Mouse (Mus musculus): ENCODE results near the gene Mia3. TPM values are rescaled to one million over a fixed set of nuclear protein-coding genes. Genes with fewer than 3 reads are reported as not detected.

Mia3 gene
- total and polyA plus RNA-seq, 3 experiments: 51.2 to 95.3 (median 80.9) TPM

DNA sequence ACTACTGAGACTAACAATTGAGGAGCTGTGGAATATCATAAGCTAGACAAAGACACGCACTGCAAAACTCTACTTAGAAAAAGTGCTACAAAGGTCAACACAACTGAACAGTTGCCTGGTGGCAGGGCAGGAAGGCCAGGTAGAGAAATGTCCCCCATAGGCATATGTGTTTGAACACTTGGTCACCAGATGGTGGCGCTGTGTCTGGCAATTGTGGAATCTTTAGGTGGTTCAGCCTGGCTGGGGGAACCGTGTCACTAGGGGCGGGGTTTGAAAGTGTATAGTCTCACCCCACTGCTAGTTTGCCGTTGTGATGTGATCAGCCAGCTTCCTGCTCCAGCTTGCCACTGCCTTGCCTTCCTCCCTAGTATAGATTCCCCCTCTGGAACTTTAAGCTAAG lies 5.4 kb upstream of the Mia3 start:
- Histone ChIP-seq H3K27ac (ENCODE audit: insufficient read depth, low read depth) (no peak overlapping the region), H3K9ac (ENCODE audit: insufficient read depth, low read depth) (no peak overlapping the region), H3K4me2 (ENCODE audit: insufficient read depth, low read depth, poor library complexity, severe bottlenecking) (no peak overlapping the region), H3K4me1 (ENCODE audit: control insufficient read depth in 1 of 2, insufficient read depth in 2 of 2) (peaks cover 3 to 7% of the 10 kb centered on the region in 2 experiments; a peak in 3 of 4 replicates), H3K4me3 (replicated peaks in 1 of 3; ENCODE audit: low read depth in 2 of 3, low read length in 2 of 3, poor library complexity in 1 of 3) (no peak overlapping the region), H3K27me3 (replicated peaks) (no peaks in the 10 kb centered on the region), H3K79me2 (replicated peaks; ENCODE audit: control insufficient read depth, extremely low read depth, insufficient read depth, poor library complexity, severe bottlenecking) (no peaks in the 10 kb centered on the region), H3K9me3 (replicated peaks; ENCODE audit: low read length) (peaks cover 5% of the 10 kb centered on the region), H3K36me3 (replicated peaks in 1 of 2; ENCODE audit: control insufficient read depth in 1 of 2, insufficient read depth in 1 of 2, low read length in 1 of 2) (no peaks in the 10 kb centered on the region)
- dilution Hi-C loops (cut with MboI; ENCODE audit: extremely low pct_ligation_motif_present, extremely low pct_unique_long_range_greater_than_20kb, low sequenced_read_pairs): no loop called here
- TF ChIP-seq CTCF (conservative IDR thresholded peaks at IDR 0.05 in 1 of 2, IDR thresholded peaks at IDR 0.05 in 1 of 2; ENCODE audit: low read depth in 2 of 2, low read length in 2 of 2): peak in 1 of 2 experiments; percentile 11; a peak in 1 of 4 replicates
- TF ChIP-seq TCF12 (IDR thresholded peaks at IDR 0.05; ENCODE audit: low read depth, low read length): no peak
- in situ Hi-C loops (cut with MboI; ENCODE audit: low pct_ligation_motif_present, low pct_unique_long_range_greater_than_20kb, low sequenced_read_pairs): no loop called here
- DNase-seq (ENCODE audit: extremely low read depth): no peak

GRCm38 (mm10) chr1:183368601-183369400 lies 552 bp downstream of the Mia3 start:
- H3K36me3 ChIP-seq (replicated peaks in 1 of 2; ENCODE audit: control insufficient read depth in 1 of 2, insufficient read depth in 1 of 2, low read length in 1 of 2): peaks cover 13 to 31% of the 10 kb centered on the region in 2 experiments
- dilution Hi-C loops (cut with MboI; ENCODE audit: extremely low pct_ligation_motif_present, extremely low pct_unique_long_range_greater_than_20kb, low sequenced_read_pairs): no loop called here
- H3K9ac ChIP-seq (ENCODE audit: insufficient read depth, low read depth): peak overlapping the region; percentile 61
- H3K4me3 ChIP-seq (replicated peaks in 1 of 3; ENCODE audit: low read depth in 2 of 3, low read length in 2 of 3, poor library complexity in 1 of 3): peak overlapping the region; percentile 76 to 96 (median 86)
- in situ Hi-C loops (cut with MboI; ENCODE audit: low pct_ligation_motif_present, low pct_unique_long_range_greater_than_20kb, low sequenced_read_pairs): no loop called here
- H3K27me3 ChIP-seq (replicated peaks): no peaks in the 10 kb centered on the region
- no peak overlapping the region for H3K27ac ChIP-seq (ENCODE audit: insufficient read depth, low read depth)
- H3K9me3 ChIP-seq (replicated peaks; ENCODE audit: low read length): no peaks in the 10 kb centered on the region
- DNase-seq (ENCODE audit: extremely low read depth): no peak
- peak overlapping the region; percentile 85 for H3K4me2 ChIP-seq (ENCODE audit: insufficient read depth, low read depth, poor library complexity, severe bottlenecking)
- peaks cover 7% of the 10 kb centered on the region; the same call in 1 of the 2 replicates for H3K79me2 ChIP-seq (replicated peaks; ENCODE audit: control insufficient read depth, extremely low read depth, insufficient read depth, poor library complexity, severe bottlenecking)
- peak; percentile 43 for TF ChIP-seq NRF1 (IDR thresholded peaks at IDR 0.05; ENCODE audit: low read depth, low read length)
- no peak for TF ChIP-seq ELF1 (IDR thresholded peaks at IDR 0.05; ENCODE audit: low read depth, low read length)
- peaks cover 8 to 21% of the 10 kb centered on the region in 2 experiments for H3K4me1 ChIP-seq (ENCODE audit: control insufficient read depth in 1 of 2, insufficient read depth in 2 of 2)

DNA sequence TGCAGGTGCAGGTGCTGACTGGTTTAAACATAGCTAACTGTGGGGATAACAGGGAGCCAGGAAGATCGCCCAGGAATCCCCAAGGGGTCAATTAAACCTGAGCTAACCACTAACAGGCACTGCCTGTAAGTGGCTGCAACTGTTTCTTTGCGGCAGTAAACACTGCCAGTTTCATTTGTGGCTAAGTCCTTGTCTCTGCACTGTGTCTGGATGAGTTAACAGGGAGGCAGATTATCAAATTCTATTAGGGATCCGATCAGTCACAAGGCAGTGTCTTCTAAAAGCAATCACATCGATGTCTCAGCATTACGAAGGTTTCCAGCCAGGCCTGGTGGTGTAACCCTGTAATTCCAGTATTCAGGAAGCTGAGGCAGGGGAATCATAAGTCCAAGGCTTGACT lies 3.0 kb downstream of the Mia3 start:
- Histone ChIP-seq H3K27me3 (replicated peaks) (no peaks in the 10 kb centered on the region), H3K4me3 (replicated peaks in 1 of 3; ENCODE audit: low read depth in 2 of 3, low read length in 2 of 3, poor library complexity in 1 of 3) (no peak overlapping the region), H3K9me3 (replicated peaks; ENCODE audit: low read length) (no peaks in the 10 kb centered on the region), H3K36me3 (replicated peaks in 1 of 2; ENCODE audit: control insufficient read depth in 1 of 2, insufficient read depth in 1 of 2, low read length in 1 of 2) (peaks cover 24 to 52% of the 10 kb centered on the region in 2 experiments), H3K27ac (ENCODE audit: insufficient read depth, low read depth) (no peak overlapping the region), H3K9ac (ENCODE audit: insufficient read depth, low read depth) (no peak overlapping the region), H3K79me2 (replicated peaks; ENCODE audit: control insufficient read depth, extremely low read depth, insufficient read depth, poor library complexity, severe bottlenecking) (peaks cover 7% of the 10 kb centered on the region; the same call in 1 of the 2 replicates), H3K4me1 (ENCODE audit: control insufficient read depth in 1 of 2, insufficient read depth in 2 of 2) (peaks cover 8 to 21% of the 10 kb centered on the region in 2 experiments), H3K4me2 (ENCODE audit: insufficient read depth, low read depth, poor library complexity, severe bottlenecking) (no peak overlapping the region)
- dilution Hi-C loops (cut with MboI; ENCODE audit: extremely low pct_ligation_motif_present, extremely low pct_unique_long_range_greater_than_20kb, low sequenced_read_pairs) (no loop called here), in situ Hi-C loops (cut with MboI; ENCODE audit: low pct_ligation_motif_present, low pct_unique_long_range_greater_than_20kb, low sequenced_read_pairs) (no loop called here)
- DNase-seq (ENCODE audit: extremely low read depth): no peak
- TF ChIP-seq NELFE (IDR thresholded peaks at IDR 0.05; ENCODE audit: low read depth, low read length): no peak
- no peak for TF ChIP-seq USF1 (IDR thresholded peaks at IDR 0.05; ENCODE audit: low read depth, low read length)
- no peak for TF ChIP-seq RCOR1 (conservative IDR thresholded peaks at IDR 0.05; ENCODE audit: low read depth, low read length)
- TF ChIP-seq ZNF384 (IDR thresholded peaks at IDR 0.05; ENCODE audit: low read depth, low read length): no peak
- no peak for TF ChIP-seq UBTF (IDR thresholded peaks at IDR 0.05; ENCODE audit: low read depth, low read length)
- no peak for TF ChIP-seq JUN (IDR thresholded peaks at IDR 0.05; ENCODE audit: insufficient read depth, low read depth, low read length)
- no peak for TF ChIP-seq MXI1 (IDR thresholded peaks at IDR 0.05; ENCODE audit: low read depth, low read length)

Data from CH12.LX (cell line).